Mouse (Mus musculus) c-Kit-positive CD71-negative TER-119-negative erythroid progenitor cells, embryonic 14.5 days (primary cell): ENCODE data around the gene Adgra3.

Experiments
- DNase-seq: peaks from one replicate; pipeline ENCODE4 v3.0.0-alpha.2; 2013; ENCODE audit warnings: low read depth

The Adgra3 gene

DNA sequence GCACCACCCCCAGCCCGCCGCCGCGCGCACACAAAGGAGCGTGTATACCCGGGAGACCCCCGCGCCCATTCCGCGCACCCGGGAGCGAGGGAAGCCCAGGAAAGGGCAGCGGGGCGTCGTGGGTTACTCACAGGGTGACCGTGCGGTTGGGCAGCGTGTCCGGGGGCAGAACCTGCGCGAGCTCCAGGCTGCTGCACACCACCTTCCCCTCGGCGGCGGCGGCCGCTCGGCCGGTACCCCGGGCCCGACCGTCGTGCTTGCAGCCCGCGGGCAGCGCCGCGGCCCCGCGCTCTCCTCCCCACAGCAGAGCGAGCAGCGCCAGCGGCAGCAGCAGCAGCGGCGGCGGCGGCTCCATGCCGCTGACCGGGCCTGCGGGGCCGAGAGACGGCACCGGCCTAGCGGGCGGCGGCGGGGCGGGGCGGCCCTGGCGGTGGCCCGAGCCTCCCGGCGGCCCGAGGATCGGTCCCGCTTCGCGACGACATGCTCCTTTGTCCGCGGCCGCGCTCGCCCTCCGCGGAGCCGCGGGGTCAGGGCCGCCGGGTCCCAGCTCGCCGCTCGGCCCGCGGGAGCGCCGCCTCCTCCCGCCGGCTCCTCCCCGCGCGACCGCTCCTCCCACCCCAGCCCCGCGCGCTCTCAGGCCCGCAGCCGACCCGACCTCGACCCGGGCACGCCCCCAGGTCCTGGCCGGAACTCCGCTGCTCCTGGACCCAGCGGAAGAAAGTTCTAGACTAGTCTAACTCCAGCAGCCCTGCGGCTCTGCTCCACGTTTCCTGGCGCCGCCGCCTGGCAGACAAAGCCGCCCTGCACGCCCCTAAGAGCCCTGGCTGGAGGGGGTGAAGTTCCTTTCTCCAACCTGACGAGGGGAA is at the start of gene Adgra3:
Gene Adgra3 (minus strand): TSS at position 586 of the 866 bp plus-strand sequence.
- peak; percentile 36 for DNase-seq

DNA sequence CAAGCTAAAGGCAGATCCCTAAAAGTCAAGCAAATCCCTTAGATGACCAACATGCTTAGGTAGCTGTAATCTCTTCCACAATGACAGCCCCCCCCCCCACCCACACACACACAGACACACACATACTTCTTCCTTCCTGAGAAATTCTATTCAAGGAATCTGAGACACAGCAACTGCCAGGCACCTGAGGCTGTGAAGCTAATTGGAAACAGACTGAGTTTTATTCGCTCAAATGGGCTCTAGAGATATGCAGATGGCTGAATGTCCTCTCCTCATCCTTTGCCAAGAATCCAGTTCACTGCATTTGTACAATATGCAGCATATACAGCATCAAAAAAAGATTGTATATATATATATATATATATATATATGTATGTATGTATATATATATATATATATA is 24.6 kb upstream of the Adgra3 start:
- no peak for DNase-seq

DNA sequence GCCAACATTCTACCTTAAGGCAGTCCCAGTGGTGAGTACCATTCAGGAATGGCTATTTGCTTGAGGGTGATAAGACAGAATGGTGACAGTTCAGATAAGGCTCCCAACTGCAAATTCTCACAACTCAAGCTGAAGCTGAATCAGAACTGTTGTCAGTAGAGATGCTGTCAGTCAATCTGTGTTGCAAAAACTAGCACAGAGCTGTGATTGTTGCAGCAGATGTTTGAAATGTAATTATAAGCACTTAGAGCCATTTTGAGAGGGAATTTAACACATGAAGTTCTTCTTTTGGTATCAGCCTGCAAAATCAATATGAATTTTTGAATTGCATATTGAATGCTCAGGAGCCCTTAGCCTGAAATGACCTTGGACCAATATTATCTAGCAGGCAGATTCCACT is 15.4 kb upstream of the Adgra3 start:
- no peak for DNase-seq

DNA sequence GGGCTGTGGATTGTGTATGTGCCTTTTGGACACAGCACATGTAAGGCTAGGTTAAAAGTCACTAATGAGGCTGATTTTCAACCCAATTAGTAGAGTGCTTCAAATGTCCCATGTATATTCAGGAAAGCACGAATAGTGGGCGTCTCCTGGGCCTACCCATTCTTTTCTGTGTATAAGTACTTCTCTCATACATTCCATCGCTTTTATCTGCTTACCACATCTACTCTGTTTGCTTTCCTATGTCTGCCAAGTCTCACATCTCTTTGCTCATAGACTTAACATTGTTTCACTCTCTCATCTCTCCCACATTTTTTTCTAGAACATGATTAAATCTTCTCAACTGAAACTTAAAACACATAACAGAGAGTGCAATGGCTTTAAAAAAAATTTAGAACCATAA is 5.4 kb upstream of the Adgra3 start:
- DNase-seq, result no peak

DNA sequence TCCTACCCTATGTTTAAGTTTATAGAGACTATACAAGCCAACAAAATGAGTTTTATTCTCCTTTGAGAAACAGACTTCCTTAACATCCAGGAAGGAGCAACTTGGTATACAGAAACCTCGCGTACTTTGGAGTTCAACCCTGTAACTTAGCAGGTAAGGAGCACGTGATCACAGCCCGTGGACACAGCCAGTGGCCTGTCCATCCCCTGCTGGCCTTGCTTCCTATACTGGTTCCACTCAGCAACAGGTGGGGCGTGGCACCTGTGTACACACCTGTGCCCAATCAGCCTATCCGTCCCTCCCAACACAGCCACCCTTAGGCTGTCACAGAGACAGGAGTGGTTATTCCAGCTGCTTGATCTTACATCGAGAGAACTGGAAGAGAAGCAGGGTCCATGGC is 780 bp upstream of the Adgra3 start:
- DNase-seq, result no peak

DNA sequence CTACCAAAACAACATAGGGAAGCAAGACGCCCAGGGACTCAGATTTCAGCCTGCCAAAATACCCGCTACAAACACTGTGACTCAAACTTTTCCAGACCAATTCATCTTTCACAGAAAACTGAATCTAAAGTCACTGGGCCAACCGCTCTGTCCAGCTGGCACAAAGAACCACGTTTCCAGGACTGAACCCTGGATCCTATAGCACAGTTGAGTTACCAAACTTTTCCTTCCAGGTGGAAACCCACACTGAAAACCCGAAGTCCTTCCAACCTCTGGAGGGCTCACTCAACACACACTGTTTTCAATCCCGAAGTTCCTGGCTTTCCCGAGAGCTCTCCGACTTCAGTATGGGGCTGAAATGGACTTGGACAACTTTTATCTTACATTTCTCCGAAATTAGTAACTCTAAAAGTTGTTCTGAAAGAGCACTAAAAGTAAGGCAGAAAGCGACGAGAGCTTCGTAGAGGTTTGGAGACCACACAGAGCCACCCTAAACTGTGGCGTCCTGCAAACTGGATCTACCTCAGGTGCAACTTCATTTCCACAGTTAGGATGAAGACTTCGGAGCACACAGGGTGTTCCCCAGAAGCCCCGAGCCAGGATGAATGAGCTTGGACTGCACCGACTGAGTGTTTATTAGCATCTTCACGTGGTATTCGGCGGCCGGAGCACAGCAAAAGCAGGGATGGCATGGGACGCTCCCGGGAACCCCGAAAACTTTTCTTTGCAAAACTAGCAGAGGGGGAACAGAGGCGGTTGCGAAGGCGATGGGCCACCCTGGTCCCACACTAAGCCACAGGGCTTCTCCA is 990 bp downstream of the Adgra3 start:
- no peak for DNase-seq

DNA sequence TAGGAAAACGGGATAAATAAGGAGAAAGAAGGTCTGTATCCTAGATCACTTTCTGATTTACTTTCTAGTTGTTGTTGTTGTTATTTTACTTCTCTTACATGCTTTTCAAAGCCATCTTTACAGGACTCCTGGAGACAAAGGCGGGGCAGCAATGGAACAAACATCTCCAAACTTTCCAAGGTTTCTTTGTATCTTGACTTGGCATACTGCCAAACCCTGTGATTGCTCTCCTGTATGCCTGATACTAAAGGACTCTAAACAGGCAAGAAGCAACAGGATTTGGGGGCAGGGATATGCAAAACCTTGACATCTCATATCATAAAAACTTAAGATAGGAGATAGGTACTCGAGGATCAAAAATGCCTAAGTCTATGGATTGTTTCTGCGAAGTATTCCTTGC is 6.3 kb downstream of the Adgra3 start:
- no peak for DNase-seq

DNA sequence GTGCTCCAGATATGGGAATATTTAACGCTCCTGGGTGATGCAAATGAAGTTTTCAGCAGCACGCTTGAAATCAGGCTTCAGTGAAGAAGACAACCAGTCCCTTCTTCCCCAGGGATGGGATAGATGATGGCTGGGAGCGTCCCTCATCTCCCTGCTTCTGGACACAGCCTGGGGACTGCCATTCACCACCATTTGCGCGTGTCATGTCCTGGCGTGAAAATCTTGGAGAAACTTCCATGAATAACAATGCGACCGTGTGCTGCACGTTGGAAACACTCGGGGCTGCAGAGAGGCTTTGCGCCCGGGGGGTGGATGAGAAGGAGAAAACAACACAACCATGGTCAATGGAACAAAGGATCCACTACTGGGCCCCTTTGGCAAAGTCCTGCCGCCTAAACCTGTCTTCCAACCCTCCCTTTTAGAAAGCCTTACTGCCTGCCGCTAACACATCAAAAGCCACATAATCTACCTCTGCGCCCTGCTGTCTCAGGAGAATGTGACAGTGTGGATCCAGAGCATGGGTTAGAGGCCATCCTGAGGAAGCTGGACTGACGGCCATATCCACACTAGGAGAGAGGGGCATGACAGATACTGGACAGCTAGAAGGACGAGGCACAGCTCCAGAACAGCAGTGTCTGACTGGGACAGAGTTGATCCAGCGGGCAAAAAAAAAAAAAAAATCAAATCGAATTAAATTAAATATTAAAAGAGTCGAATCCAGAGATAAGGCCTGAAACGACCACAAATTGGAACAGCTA is 8.0 kb downstream of the Adgra3 start:
- no peak for DNase-seq

DNA sequence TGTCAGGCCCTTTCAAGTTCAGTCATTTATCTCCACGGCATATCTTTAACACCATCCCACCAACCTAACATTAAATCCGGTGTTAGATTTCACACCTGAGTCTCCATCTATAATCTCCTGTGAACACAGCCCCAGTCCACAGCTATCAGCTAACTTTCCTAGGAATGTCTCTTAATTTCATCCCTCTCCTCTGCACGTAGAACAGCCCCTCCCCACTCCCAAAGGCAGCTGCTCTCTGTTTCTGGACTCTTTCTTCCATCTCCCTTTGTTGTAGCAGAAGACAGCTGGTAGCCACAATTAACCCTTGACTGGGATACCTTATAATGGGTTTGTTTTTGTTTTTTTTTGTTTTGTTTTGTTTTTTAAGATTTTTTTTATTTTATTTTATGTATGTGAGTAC is 8.8 kb downstream of the Adgra3 start:
- no peak for DNase-seq

DNA sequence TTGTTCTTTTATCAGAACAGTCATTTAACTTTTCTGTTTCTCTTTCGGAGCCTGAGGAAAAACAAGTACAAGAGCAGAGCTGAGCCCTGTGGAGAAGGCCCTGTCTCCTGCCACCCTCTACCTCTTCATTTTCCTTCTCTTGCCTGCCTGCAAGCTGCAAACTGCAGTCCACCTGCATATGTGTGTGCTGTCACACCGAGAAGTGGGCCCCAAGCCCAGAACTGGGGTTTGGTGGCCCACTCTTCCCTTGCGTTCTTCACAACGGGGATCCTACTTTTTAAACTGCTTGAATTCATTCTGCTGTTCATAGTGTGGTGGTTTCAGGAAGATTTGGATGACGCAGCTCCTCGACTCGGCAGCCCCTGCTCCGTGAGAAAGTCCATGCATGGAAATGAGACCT is 9.3 kb downstream of the Adgra3 start:
- no peak for DNase-seq

DNA sequence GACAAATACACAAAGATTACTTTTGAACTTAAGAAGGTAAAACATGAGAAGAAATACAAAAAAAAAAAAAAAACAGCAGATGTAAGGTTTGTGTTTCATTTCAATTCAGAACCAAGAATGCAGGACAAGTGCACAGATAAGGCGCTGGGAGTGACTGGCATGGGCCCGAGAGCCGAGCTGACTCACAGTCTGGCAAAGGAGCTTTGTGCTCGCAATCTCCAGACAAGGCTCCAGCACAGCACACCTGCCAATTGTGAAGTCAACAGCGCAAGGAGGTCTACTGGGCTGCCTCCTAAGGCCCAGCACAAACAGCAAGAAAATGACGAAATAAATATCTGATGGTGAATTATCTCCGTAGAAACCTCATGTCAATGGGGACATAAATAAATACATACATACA is 9.8 kb downstream of the Adgra3 start:
- DNase-seq, result no peak

DNA sequence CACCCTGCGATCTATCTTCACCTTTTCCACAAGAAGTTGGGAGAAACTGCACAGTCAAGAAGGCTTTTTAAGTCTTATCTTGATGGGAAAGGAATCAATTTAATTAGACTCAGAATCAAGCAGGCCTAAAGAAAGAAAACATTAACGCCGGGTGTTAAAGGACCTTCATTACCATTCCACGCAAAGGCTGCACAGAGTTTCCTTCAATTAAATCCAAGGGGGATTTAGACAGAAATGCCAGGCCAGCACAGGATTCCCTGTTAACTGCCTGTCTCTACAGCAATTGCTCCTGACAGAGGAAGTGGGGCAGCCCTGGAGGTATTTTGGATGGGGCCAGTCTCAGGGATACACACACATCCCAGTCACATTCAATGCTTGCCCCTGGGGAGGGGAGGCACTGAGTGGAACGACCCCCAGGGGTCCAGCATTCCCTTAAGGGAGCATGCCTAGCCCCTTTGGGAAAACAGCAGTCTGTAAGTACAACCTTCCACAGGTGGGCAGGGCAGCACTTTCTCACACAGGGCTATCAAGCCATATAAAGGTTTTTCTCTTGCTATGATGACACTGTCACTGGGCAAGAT is 10.4 kb downstream of the Adgra3 start:
- no peak for DNase-seq

DNA sequence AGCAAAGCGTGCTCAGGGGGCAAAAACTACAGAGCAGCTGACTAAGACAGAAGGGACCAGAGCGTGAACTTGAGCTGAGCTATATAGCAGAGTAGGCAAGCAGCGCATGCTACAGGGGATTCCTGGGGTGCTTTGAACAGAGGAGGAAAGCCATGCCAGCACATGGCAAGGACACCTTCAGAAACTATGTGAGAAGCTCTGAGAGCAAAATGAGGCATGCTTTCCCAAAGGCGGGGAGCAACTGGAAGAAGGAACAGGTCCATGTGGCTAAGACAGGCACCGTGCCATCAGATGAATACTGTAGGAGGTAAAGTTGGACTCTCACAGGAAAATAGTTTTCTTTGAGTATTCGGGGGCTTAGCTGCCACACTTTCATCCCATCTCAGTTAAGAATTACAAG is 13.6 kb downstream of the Adgra3 start:
- DNase-seq, result no peak

DNA sequence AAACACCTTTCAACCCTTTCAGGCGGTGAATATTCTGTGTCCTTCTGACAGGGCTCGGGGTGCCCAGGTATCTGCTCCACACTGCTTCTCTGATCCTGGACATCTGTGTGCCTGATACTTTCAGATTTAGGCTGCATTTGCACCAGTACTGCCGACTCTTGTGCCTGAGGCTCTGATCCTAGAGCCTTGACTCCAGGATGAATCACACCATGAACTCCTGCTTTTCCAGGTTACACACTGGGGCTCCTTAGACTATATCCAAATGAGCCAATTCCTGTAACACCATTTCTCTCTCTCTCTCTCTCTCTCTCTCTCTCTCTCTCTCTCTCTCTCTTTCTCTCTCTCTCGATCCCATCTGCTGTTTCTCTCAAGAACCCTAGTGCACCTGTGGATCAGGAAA is 15.1 kb downstream of the Adgra3 start:
- DNase-seq, result no peak

DNA sequence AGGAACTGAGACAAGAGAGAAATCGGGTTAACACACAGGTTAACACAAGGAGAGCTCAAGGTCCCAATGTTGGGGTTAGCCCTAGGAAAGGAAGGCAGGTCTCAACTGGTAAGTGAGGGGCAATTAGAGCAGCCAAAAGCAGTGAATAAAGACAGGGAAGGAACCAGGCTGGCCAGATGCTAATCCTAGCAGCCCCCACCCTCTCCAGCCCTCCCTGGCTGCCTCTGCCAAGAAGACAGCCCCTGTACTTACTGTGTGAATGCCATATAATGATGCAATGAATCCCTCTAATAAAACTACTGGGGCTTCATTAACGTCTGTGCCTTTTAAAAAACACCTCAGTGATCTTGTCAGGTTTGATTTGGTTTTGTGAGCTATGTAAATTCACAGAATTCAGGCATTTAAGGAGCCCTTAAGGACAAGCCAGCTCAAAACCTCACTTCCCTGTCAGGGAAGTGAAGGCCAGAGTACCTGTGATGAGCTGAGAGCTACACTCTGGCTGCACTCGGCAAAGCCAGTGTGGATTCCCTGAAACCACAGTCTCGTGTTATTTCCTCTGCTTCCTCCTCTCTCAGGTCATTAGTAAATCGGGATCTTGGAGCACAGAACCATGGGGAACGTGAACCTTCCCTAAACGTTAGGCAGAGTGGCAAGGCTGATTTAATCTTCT is 16.4 kb downstream of the Adgra3 start:
- no peak for DNase-seq

DNA sequence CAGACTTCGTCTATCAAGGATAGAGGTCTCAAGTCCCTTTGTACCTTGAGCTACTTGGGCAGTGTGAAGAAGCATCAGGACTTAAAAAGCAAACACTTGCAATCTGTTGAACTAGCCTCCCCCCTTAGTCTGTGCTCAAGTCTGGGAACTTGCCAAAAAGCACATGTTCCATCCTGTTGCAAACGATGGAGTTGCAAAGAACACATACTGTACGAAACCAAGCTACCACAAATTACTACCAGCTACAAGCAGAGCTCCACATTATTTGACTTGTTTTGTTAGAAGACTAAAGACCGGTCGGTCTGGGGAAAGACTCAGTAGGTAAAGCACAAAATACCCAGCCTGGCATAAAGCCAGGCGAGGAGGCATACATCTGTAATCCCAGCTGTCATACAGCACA is 19.3 kb downstream of the Adgra3 start:
- no peak for DNase-seq

DNA sequence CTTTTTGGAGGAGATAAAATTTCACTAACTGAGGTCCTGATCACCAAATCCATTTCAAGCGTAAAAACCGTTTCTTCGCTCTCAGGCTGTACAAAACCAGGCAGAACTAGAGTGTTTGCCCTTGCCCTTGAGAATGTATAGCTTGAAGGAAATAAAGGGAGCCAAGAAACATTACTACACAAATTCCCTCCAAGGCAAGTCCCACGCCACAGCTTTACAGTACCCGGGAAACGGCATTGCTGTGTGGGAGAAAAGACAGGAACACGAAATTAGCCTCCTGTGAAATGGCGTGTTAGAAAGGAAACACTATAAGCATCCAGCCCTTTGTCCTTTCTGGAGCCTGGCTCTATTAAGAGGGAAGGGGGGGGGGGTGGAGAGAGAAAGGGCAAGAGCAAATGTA is 21.1 kb downstream of the Adgra3 start:
- no peak for DNase-seq

DNA sequence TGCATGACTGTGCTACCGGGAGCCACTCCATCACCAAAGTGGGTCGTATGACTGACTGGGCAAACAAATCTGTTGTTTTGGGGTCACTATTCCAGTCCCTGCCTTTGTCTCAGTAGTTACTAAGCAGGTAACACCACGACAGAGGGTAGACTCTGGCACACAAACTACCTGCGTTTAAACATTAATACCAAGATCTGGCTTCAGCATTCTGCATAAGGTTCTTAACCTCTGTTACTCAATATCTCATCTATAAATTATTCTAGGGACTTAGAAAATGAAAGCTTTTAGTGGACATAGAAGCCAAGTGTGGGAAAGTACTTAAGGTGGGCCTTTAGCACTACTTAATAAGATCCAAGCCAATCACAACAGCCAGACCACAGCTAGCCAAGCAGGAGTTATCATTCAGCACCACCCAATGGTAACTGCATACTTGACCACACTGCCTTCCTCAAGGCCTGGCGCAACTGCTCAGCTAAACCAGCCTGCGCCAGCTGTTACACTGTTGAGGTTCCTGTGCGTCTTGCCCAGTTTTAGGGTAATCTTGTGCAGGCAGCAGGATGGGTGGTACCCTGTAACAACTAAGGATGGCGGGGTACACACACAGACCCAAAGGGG is 23.8 kb downstream of the Adgra3 start:
- no peak for DNase-seq

DNA sequence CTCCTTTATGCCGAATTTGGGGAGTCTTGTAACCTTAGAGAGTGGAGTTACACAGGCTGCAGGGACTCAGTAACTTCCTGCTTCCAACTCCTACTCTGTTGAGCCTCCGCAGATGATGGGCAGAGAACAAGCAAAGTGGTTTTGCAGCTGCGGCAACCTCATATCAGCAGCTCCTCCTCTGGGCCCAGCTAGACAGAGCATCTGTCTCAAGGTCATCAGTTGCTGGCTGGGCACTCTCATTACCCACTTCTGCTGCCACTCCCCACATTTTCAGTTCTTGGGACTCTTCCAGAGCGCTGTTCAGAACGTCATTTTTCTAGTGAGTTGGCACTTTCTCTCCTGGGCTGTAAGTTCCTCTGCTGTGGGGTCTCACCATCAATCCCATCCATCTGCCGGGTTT is 24.6 kb downstream of the Adgra3 start:
- DNase-seq, result no peak

DNA sequence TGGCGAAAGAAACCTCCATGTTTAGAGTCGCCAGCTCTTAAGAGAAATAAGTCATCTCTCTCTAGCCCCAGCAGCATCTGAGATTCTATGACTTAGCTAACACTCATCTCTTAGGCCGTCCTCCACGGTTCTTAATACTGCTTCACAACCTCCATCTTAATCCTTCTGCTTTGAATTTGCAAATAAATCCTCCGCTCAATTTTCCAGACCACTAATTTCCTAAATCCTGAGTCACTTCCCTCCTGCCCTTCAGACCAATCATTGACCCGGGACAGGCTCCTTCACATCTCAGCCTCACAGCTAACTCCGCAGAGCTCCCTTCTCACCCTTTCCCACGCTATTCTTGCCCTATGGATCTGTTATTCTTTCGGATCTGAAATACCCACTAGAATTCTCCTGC is 25.1 kb downstream of the Adgra3 start:
- DNase-seq, result no peak

DNA sequence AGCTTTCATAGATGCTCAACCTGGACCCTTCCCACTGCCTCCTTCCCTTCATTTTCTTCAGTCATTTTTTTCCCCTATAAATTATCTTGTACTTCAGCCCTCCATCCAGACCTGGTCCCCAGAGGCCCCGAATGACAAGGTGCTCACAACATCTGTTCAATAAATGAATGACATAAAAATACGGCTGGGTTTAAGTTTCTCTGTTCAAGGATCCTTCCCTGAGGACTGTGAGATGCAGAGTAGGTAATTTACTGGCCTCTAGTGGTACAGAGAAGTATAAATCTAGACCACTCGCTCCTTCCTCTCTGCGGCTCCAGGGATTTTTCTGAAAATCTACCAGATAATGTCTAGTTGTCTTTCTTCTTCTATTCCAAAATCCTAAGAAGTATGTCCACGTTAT is 26.5 kb downstream of the Adgra3 start:
- no peak for DNase-seq
